Mouse (Mus musculus): ENCODE results near the gene Mylk4.

DNA sequence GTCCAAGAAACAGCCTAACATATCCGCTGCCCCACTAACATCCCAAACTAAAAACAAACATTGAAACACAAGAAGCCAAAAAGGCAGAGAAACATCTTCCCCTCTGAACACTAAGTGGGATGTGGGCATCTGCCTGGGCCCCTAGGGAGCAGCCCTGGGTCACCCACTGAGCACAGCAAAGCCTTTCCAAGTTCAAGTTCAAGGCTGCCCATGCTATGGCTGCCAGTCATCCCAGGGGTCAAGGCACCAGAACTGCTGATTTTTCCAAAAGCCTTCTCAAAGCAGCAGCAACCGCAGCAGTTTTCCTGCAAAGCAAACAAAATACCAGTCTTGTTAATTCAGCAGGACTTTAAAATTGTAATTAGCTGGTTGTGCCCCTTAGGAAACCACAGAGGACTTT, 78.8 kb downstream of the Mylk4 start:
- no peak for TF ChIP-seq CTCF (IDR thresholded peaks at IDR 0.05; ENCODE audit: low read depth)
- TF ChIP-seq EP300 (IDR thresholded peaks at IDR 0.05; ENCODE audit: low read depth): no peak
